Mouse (Mus musculus) megakaryocyte, embryonic 14.5 days (primary cell): ENCODE results near the gene Cdc14a.

ENCODE experiments used
- FLI1 ChIP-seq: IDR thresholded peaks from 2 replicates; pipeline ENCODE4 v1.6.1; 2012; ENCODE audit warnings: low read length, inconsistent platforms, mixed read lengths
- GATA1 ChIP-seq: IDR thresholded peaks from 3 replicates; pipeline ENCODE4 v1.6.1; 2012; ENCODE audit warnings: mixed read lengths, low read length, inconsistent platforms, borderline replicate concordance

DNA sequence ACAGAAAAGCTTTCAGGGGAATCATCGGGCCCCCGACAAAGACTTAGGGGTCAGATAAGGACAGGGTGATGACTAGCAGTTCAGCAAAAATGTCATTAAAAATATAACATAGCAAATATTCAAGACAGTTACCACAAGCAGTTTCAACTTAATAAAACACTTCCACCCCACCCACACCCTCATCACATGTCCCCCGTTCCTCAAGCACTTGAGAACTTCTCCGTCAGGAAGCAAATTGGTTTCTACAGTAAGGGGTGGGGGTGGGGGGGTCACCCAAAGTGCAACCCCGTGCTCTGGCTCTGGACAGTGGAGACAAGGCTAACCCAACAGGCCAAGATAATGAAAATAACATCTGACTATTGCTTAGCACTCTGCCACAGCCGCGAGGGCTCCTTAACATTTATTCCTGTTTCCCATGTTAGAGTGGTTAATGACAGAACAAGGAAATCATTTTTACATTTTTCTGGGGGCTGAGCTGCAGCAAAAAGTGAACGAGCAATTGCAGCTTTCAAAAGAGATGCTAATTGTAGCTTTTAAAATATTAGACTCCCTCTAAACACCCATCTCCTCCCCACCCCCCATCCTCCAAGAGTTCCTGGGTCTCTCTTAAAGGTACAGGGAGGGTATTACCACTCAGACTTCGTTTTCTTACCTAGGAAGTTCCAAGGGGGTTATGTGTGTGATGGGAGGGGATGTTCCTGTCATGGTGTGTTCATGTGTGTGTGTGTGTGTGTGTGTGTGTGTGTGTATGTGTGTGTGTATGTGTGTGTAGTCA lies 133.6 kb downstream of the Cdc14a start:
- TF ChIP-seq GATA1 (no peak), FLI1 (no peak)
